Mouse (Mus musculus): ENCODE measurements around the gene Dnm2. TPM values are rescaled to one million over a fixed set of nuclear protein-coding genes. Genes with fewer than 3 reads are reported as not detected.
A peak's percentile ranks its signal among the peaks of the same experiment; 100 is the strongest.
"Not testable (repeated sequence)": the region's sequence is repeated elsewhere in the genome, so short reads cannot be mapped to it uniquely, and the experiment has no call there.

Gene Dnm2
- polyA plus RNA-seq, 1 experiment from 2014 or later, result 76.1 TPM

DNA sequence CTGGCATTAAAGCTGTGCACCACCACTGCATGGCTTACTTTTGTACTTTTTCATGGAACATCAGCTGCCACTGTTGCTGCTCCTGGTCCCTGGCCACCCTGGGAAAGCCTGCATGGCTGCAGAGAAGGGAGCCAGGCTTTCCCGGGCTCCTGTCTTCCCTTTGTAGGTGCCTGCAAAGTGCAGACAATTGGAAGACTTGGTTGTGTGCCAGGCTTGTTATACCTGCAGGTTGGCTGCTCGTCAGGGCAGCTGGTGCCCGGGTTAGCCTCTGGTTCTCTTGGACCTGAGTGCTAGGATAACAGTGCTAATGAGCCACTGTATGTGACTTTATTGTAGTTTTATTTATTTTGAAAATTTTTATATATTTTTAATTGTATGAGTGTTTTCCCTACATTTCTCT is 34.1 kb downstream of the Dnm2 start:
- H3K9me3 ChIP-seq (ENCODE audit: control insufficient read depth, low read length), result no peaks in the 10 kb centered on the region
- no peak overlapping the region for H3K27ac ChIP-seq (ENCODE audit: low read length)
- no peaks in the 10 kb centered on the region for H3K36me3 ChIP-seq (ENCODE audit: control insufficient read depth, insufficient read depth)
- WGBS, result 69% methylated on average over 3 of the region's 3 CpGs
- H3K27me3 ChIP-seq (replicated peaks; ENCODE audit: control insufficient read depth, insufficient read depth, low read length), result no peaks in the 10 kb centered on the region
- no peak overlapping the region for H3K9ac ChIP-seq (replicated peaks; ENCODE audit: low read depth, low read length)
- no peak overlapping the region for H3K4me2 ChIP-seq (ENCODE audit: low read length)
- H3K4me3 ChIP-seq (replicated peaks; ENCODE audit: low read length), result no peak overlapping the region
- ATAC-seq, result no peak
- 0 out of 2 replicates have a peak, but pooled peaks cover 7% of the 10 kb centered on the region for H3K4me1 ChIP-seq (replicated peaks; ENCODE audit: control insufficient read depth, insufficient read depth, low read length)

DNA sequence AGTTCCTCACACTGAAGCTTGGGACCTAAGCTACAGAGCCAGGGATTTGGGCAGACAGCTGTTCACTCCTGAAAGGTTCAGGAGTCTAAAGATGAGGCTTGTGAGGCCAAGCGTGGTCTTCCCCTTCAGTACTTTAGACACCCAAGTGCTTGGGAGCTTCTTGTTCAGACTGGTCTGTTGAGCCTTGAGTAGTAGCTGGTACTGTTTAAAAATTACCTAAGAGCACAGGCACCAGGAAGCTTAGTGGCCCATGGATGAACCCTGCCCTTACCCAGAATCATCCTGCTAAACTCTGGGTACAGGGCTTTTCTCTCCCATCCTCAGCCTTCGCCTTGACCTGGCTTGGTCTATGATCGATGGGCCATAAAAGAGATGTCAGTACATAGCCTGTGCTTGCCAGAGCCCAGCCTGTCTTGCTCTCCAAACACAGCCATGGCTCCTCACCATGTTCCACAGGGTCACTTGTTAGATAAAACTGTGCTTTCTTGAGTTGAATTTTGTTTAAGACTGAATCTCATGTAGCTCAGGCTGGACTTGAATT is 35.8 kb downstream of the Dnm2 start:
- 0 out of 2 replicates have a peak, but pooled peaks cover 10% of the 10 kb centered on the region for H3K4me1 ChIP-seq (replicated peaks; ENCODE audit: control insufficient read depth, insufficient read depth, low read length)
- no peak for ATAC-seq
- H3K27me3 ChIP-seq (replicated peaks; ENCODE audit: control insufficient read depth, insufficient read depth, low read length), result no peaks in the 10 kb centered on the region
- WGBS, result 95% methylated on average over 3 of the region's 3 CpGs
- H3K9ac ChIP-seq (replicated peaks; ENCODE audit: low read depth, low read length), result no peak overlapping the region
- no peak overlapping the region for H3K4me3 ChIP-seq (replicated peaks; ENCODE audit: low read length)
- no peak overlapping the region for H3K27ac ChIP-seq (ENCODE audit: low read length)
- no peaks in the 10 kb centered on the region; the same call in 1 of the 2 replicates for H3K36me3 ChIP-seq (ENCODE audit: control insufficient read depth, insufficient read depth)
- no peak overlapping the region for H3K4me2 ChIP-seq (ENCODE audit: low read length)
- H3K9me3 ChIP-seq (ENCODE audit: control insufficient read depth, low read length), result no peaks in the 10 kb centered on the region

DNA sequence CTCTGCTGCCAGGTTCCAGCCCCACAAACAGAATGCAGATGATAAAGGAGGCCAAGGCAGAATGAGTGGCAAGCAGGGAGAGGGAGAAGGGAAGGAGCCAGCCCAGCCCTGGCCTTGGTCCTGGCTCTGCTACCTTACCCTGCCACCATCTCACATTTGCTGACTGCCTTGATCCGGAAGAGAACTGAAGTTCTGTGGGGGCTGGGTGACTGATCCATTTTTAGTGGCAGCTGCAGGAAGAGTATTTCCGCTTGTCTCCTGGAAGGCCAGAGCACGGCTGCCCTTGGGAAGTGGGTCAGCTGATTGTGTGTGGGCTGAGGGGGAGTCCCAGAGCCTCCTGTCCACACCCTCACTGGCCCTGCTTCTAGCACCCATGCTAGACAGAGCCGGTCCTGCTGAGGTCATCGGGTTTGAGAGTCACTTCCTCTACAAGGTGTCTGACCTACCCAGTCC is 38.5 kb downstream of the Dnm2 start:
- H3K4me2 ChIP-seq (ENCODE audit: low read length), result no peak overlapping the region
- peak overlapping the region; percentile 17; the same call in 1 of the 2 replicates for H3K27ac ChIP-seq (ENCODE audit: low read length)
- ATAC-seq, result no peak
- WGBS, result 79% methylated on average over 5 of the region's 5 CpGs
- H3K4me3 ChIP-seq (replicated peaks; ENCODE audit: low read length), result no peak overlapping the region
- H3K9me3 ChIP-seq (ENCODE audit: control insufficient read depth, low read length), result no peaks in the 10 kb centered on the region
- no peaks in the 10 kb centered on the region for H3K27me3 ChIP-seq (replicated peaks; ENCODE audit: control insufficient read depth, insufficient read depth, low read length)
- peaks cover 8% of the 10 kb centered on the region for H3K36me3 ChIP-seq (ENCODE audit: control insufficient read depth, insufficient read depth)
- H3K4me1 ChIP-seq (replicated peaks; ENCODE audit: control insufficient read depth, insufficient read depth, low read length), result 0 out of 2 replicates have a peak, but pooled peaks cover 10% of the 10 kb centered on the region
- H3K9ac ChIP-seq (replicated peaks; ENCODE audit: low read depth, low read length), result 0 out of 2 replicates have a peak overlapping the region, but pooled peaks have one; percentile 20

DNA sequence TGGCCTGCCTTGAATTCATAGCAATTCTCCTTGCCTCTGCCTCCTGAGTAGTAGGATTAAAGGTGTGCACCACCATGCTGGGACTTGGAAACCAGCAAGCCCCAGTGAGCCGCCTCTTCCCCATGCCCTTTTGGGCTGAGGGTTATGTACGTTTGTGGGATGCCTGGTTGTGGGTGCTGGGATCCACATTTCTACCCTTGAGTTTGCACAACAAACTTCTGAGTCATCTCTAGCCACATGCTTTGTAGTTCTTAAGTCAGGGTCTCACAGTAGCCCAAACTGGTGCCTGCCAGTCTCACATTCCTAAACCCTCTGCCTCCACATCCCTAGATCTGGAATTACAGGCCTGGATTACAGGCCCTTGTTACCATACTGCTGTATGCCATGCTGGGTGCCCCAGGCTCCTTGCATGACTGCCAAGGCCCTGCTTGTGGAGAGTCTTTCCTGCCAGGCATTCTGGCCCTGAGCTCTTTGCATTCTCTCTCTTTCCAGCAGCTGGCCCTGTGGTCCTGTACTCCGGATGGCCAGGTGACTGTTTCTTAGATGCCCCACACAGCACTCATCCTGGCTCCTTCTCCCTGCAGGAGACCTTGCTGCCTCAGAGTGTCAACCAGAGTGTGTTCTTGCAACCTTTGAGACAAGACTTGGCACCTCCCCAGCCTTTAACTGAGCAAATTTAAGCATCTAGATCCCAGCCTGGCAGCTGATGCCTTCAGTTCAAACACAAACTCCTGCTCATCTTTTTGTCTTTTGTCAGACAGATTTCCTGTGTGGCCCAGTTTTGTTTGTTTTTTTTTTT is 39.3 kb downstream of the Dnm2 start:
- H3K9ac ChIP-seq (replicated peaks; ENCODE audit: low read depth, low read length), result no peak overlapping the region
- no peak for ATAC-seq
- H3K9me3 ChIP-seq (ENCODE audit: control insufficient read depth, low read length), result no peaks in the 10 kb centered on the region
- no peaks in the 10 kb centered on the region for H3K27me3 ChIP-seq (replicated peaks; ENCODE audit: control insufficient read depth, insufficient read depth, low read length)
- no peak overlapping the region for H3K27ac ChIP-seq (ENCODE audit: low read length)
- 86% methylated on average over 3 of the region's 3 CpGs for WGBS
- H3K36me3 ChIP-seq (ENCODE audit: control insufficient read depth, insufficient read depth), result peaks cover 8% of the 10 kb centered on the region
- 0 out of 2 replicates have a peak, but pooled peaks cover 10% of the 10 kb centered on the region for H3K4me1 ChIP-seq (replicated peaks; ENCODE audit: control insufficient read depth, insufficient read depth, low read length)
- H3K4me3 ChIP-seq (replicated peaks; ENCODE audit: low read length), result no peak overlapping the region
- H3K4me2 ChIP-seq (ENCODE audit: low read length), result no peak overlapping the region

DNA sequence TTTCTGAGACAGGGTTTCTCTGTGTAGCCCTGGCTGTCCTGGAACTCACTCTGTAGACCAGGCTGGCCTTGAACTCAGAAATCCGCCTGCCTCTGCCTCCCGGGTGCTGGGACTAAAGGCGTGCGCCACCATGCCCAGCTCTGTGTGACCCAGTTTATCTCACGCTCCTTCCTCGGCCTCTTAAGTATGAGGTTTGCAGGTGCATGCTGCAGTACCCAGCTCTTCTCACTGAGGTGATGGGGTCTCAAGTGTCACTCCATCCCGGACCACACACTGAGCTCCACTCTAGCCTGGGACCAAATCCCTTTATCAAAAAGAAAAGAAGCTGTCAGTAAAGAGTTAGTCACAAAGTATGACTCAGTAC is 39.8 kb downstream of the Dnm2 start:
- H3K9me3 ChIP-seq (ENCODE audit: control insufficient read depth, low read length); ATAC-seq; H3K36me3 ChIP-seq (ENCODE audit: control insufficient read depth, insufficient read depth); H3K27ac ChIP-seq (ENCODE audit: low read length); H3K4me1 ChIP-seq (replicated peaks; ENCODE audit: control insufficient read depth, insufficient read depth, low read length); H3K4me3 ChIP-seq (replicated peaks; ENCODE audit: low read length); H3K4me2 ChIP-seq (ENCODE audit: low read length); H3K27me3 ChIP-seq (replicated peaks; ENCODE audit: control insufficient read depth, insufficient read depth, low read length); H3K9ac ChIP-seq (replicated peaks; ENCODE audit: low read depth, low read length): not testable (repeated sequence)
- 87% methylated on average over 7 of the region's 7 CpGs for WGBS

DNA sequence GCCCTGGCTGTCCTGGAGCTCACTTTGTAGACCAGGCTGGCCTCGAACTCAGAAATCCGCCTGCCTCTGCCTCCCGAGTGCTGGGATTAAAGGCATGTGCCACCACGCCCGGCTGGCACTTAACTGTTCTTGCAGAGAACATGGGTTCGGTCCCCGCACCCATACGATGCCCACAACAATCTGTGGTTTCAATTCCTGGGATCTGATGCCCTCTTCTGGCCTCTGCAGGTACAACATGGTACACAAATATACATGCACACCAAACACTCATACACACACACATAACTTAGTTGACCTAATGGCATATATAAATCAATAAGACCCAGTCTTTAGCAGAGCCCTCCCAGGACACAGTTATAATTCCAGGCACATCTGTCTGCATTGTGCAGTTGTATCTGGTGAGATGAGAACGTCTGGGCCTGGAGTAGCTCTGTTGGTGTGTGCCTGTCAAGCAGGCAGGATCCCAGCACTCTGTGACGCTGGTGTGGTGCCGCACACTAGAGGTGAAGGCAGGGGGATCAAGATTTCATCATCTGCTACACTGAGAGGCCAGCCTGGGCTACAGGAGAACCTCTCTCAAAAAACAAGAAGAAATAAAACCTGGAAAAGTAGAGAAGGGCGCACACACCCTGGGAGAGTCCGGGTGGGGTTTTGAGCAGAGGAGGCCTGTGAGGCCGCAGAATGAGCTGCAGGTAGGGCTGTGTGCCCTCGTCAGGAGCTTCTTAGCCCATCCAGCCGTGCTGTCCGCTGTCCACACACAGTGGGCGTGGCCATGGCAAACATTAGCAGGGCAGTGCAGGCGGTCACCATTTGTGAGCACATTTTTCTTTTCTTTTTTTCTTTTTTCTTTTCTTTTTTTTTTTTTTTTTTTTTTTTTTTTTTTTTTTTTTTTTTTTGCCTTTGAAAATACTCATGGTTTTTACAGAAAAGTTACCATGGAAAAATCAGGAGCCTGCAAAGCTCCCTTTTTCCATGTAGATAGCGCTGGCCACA is 44.6 kb downstream of the Dnm2 start:
- H3K4me2 ChIP-seq (ENCODE audit: low read length), result no peak overlapping the region
- no peaks in the 10 kb centered on the region for H3K27me3 ChIP-seq (replicated peaks; ENCODE audit: control insufficient read depth, insufficient read depth, low read length)
- no peaks in the 10 kb centered on the region for H3K9me3 ChIP-seq (ENCODE audit: control insufficient read depth, low read length)
- H3K27ac ChIP-seq (ENCODE audit: low read length), result no peak overlapping the region
- 85% methylated on average over 20 of the region's 20 CpGs for WGBS
- H3K9ac ChIP-seq (replicated peaks; ENCODE audit: low read depth, low read length), result no peak overlapping the region
- H3K36me3 ChIP-seq (ENCODE audit: control insufficient read depth, insufficient read depth), result peaks cover 27% of the 10 kb centered on the region
- H3K4me1 ChIP-seq (replicated peaks; ENCODE audit: control insufficient read depth, insufficient read depth, low read length), result no peaks in the 10 kb centered on the region
- ATAC-seq, result no peak
- no peak overlapping the region for H3K4me3 ChIP-seq (replicated peaks; ENCODE audit: low read length)

DNA sequence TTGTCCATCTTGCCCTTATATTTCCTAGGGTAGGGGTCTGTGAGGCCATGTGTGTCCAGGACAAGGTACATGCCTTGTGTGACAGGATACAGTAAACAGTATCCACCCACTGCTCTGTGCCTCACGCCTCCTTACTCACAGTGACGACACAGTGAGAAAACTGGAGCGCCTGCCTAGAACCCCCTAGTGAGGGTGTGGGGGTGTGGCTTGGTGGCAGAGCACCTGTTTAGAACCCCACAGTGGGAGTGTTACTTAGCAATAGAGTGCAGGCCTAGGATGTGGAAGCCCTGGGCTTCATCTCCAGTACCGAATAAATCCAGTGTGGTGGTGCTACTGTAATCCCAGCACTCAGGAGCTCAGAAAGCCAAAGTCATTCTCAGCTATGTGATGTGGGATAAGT is 48.2 kb downstream of the Dnm2 start:
- H3K9me3 ChIP-seq (ENCODE audit: control insufficient read depth, low read length), result no peaks in the 10 kb centered on the region
- no peak for ATAC-seq
- H3K36me3 ChIP-seq (ENCODE audit: control insufficient read depth, insufficient read depth), result peaks cover 36% of the 10 kb centered on the region
- no peak overlapping the region for H3K9ac ChIP-seq (replicated peaks; ENCODE audit: low read depth, low read length)
- H3K27ac ChIP-seq (ENCODE audit: low read length), result no peak overlapping the region
- WGBS, result 87% methylated on average over 4 of the region's 4 CpGs
- no peak overlapping the region for H3K4me3 ChIP-seq (replicated peaks; ENCODE audit: low read length)
- no peaks in the 10 kb centered on the region for H3K27me3 ChIP-seq (replicated peaks; ENCODE audit: control insufficient read depth, insufficient read depth, low read length)
- H3K4me2 ChIP-seq (ENCODE audit: low read length), result no peak overlapping the region
- H3K4me1 ChIP-seq (replicated peaks; ENCODE audit: control insufficient read depth, insufficient read depth, low read length), result no peaks in the 10 kb centered on the region

DNA sequence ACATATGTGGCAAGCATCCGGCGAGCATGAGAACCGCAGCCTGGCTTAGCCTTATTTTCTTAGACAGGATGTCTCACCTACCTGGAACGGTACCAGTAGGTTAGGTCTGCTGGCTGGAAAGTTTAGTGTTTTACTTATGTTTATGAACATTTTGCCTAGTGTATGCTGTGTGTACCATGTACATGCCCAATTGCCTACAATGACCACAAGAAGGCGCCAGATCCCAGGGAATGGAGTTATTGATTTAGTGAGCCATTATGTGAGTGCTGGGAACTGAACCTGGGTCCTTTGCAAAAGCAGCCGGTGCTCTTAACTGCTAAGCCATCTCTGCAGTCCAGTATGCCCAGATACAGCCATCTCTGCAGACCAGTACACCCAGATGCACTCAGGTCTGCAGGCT is 53.0 kb downstream of the Dnm2 start:
- H3K9me3 ChIP-seq (ENCODE audit: control insufficient read depth, low read length), result no peaks in the 10 kb centered on the region
- no peak for ATAC-seq
- no peak overlapping the region for H3K9ac ChIP-seq (replicated peaks; ENCODE audit: low read depth, low read length)
- no peak overlapping the region for H3K27ac ChIP-seq (ENCODE audit: low read length)
- no peaks in the 10 kb centered on the region for H3K4me1 ChIP-seq (replicated peaks; ENCODE audit: control insufficient read depth, insufficient read depth, low read length)
- H3K36me3 ChIP-seq (ENCODE audit: control insufficient read depth, insufficient read depth), result peaks cover 28% of the 10 kb centered on the region
- H3K27me3 ChIP-seq (replicated peaks; ENCODE audit: control insufficient read depth, insufficient read depth, low read length), result no peaks in the 10 kb centered on the region
- WGBS, result 98% methylated on average over 6 of the region's 6 CpGs
- H3K4me3 ChIP-seq (replicated peaks; ENCODE audit: low read length), result no peak overlapping the region
- no peak overlapping the region for H3K4me2 ChIP-seq (ENCODE audit: low read length)

DNA sequence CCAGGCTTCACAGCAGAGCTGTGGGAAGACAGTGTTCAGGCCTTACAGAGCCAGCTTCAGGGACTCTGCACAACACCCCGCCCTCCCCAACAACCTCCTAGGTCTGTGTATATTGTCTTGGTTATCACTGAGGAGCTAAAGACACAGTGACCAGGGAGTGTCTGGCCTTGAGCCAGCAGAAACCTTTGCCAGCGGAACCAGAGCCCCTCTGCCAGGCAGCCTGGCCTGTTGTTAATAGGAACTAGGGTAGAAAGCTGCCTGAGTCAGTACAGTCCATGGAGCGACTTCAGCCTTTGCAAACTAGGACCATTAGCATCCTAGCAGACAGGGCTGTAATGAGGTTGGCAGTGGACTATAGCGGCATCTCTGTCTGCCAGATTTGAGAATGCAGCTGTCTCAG is 59.4 kb downstream of the Dnm2 start:
- ATAC-seq, result no peak
- no peaks in the 10 kb centered on the region for H3K4me1 ChIP-seq (replicated peaks; ENCODE audit: control insufficient read depth, insufficient read depth, low read length)
- 76% methylated on average over 4 of the region's 4 CpGs for WGBS

More for the DNA sequence above, 59.4 kb downstream of the Dnm2 start:
- H3K9me3 ChIP-seq (ENCODE audit: control insufficient read depth, low read length), result no peaks in the 10 kb centered on the region
- peaks cover 7% of the 10 kb centered on the region for H3K36me3 ChIP-seq (ENCODE audit: control insufficient read depth, insufficient read depth)
- no peak overlapping the region for H3K27ac ChIP-seq (ENCODE audit: low read length)
- no peaks in the 10 kb centered on the region for H3K27me3 ChIP-seq (replicated peaks; ENCODE audit: control insufficient read depth, insufficient read depth, low read length)
- H3K4me3 ChIP-seq (replicated peaks; ENCODE audit: low read length), result no peak overlapping the region
- H3K9ac ChIP-seq (replicated peaks; ENCODE audit: low read depth, low read length), result no peak overlapping the region
- H3K4me2 ChIP-seq (ENCODE audit: low read length), result no peak overlapping the region

Data from forebrain, embryonic 16.5 days (tissue).